Mouse (Mus musculus) heart, postnatal 0 days (tissue): ENCODE measurements around the gene Faap20. TPM values are rescaled to one million over a fixed set of nuclear protein-coding genes. Genes with fewer than 3 reads are reported as not detected.

Experiments
- ATAC-seq: fragments of 200-750 bp; cut with Nextera tagmentation; 2 replicates; pipeline ENCODE4 v1.8.0; 2017; ENCODE audit warnings: low read depth, moderate number of reproducible peaks, moderate library complexity; ENCODE audit not compliant: insufficient read depth
- DNase-seq: peaks from one replicate; pipeline ENCODE4 v3.0.0-alpha.2; 2016; ENCODE audit warnings: low spot score
- H3K27ac ChIP-seq: fragments of 300-500 bp; sonication (generic); 2 replicates; pipeline ENCODE4 v1.5.1; 2014; ENCODE audit warnings: low read depth, mild to moderate bottlenecking
- H3K27me3 ChIP-seq: fragments of 300-500 bp; sonication (generic); 2 replicates; pipeline ENCODE4 v1.6.1; 2014; ENCODE audit warnings: low read length, mixed read lengths; ENCODE audit not compliant: control insufficient read depth, insufficient read depth
- H3K36me3 ChIP-seq: fragments of 300-500 bp; sonication (generic); replicated peaks from 2 replicates; pipeline ENCODE4 v1.6.1; 2014; ENCODE audit warnings: low read length, mixed read lengths; ENCODE audit not compliant: control insufficient read depth, insufficient read depth
- H3K4me1 ChIP-seq: fragments of 300-500 bp; sonication (generic); 2 replicates; pipeline ENCODE4 v1.6.1; 2014; ENCODE audit warnings: antibody characterized with exemption; ENCODE audit not compliant: control insufficient read depth, insufficient read depth
- H3K4me2 ChIP-seq: fragments of 300-500 bp; sonication (generic); 2 replicates; pipeline ENCODE4 v1.6.1; 2014; ENCODE audit warnings: low read depth, mild to moderate bottlenecking, low read length, moderate library complexity
- H3K4me3 ChIP-seq: fragments of 300-500 bp; sonication (generic); 2 replicates; pipeline ENCODE4 v1.5.1; 2014; ENCODE audit warnings: low read depth, low read length
- H3K9ac ChIP-seq: fragments of 300-500 bp; sonication (generic); replicated peaks from 2 replicates; pipeline ENCODE4 v1.6.1; 2014; ENCODE audit warnings: low read depth, low read length, mixed read lengths
- H3K9me3 ChIP-seq: fragments of 300-500 bp; sonication (generic); replicated peaks from 2 replicates; pipeline ENCODE4 v1.6.1; 2016; ENCODE audit warnings: low read length; ENCODE audit not compliant: control insufficient read depth
- CTCF ChIP-seq: IDR thresholded peaks from 2 replicates; pipeline ENCODE4 v1.5.1; 2016; ENCODE audit warnings: antibody characterized with exemption, control low read depth, low read depth
- EP300 ChIP-seq: IDR thresholded peaks from 2 replicates; pipeline ENCODE4 v1.6.1; 2016; ENCODE audit warnings: antibody characterized with exemption, low read depth
- WGBS: fragments of 180-500 bp; shearing (Covaris S2); extraction: QIAGEN DNeasy Blood & Tissue Kit; methylation state at CpG from one replicate; pipeline ENCODE4 v1.1.7; 2014; 5-methylcytosine and 5-hydroxymethylcytosine counted together
- polyA plus RNA-seq: library from polyadenylated mRNA; unstranded; fragments of >200 nt; fragmentation: Nextera tagmentation; extraction: Ambion mirVana; gene quantifications from 2 replicates; pipeline ENCODE4 v1.2.1, GENCODE M21; 2015
- total RNA-seq: library from RNA; depleted of rRNA; stranded (reverse); fragments of >200 nt; gene quantifications from 2 replicates; pipeline ENCODE4 v1.2.3, GENCODE M21; 2014; ENCODE audit warnings: low replicate concordance

Faap20 gene
- total and polyA plus RNA-seq, 2 experiments from 2014 or later = 45.8 to 48.1 TPM

GRCm38 (mm10) chr4:155221599-155222551 lies 27.7 kb upstream of the Faap20 start:
- WGBS = under 1% methylated on average over 82 of the region's 93 CpGs
- no peak for DNase-seq

GRCm38 (mm10) chr4:155222552-155222840 lies 27.1 kb upstream of the Faap20 start, which contains the start of gene Ski:
Gene Ski (minus strand): TSS chr4:155222592.
- Histone ChIP-seq H3K4me3 (peak within 1 kb of the TSS; percentile 78), H3K9me3 (no peaks in the 10 kb centered on the region), H3K4me2 (peak within 1 kb of the TSS; percentile 91), H3K36me3 (no peaks in the 10 kb centered on the region), H3K27me3 (no peaks in the 10 kb centered on the region), H3K27ac (peak within 1 kb of the TSS; percentile 95), H3K9ac (peak within 1 kb of the TSS; percentile 83), H3K4me1 (peaks cover 35% of the 10 kb centered on the region)
- TF ChIP-seq EP300 (no peak), CTCF (no peak)
- no CpG with 5 or more reads among the region's 63 CpGs for WGBS
- DNase-seq (no peak), ATAC-seq (no peak)

More at GRCm38 (mm10) chr4:155221599-155222551, 27.7 kb upstream of the Faap20 start:
- Histone ChIP-seq H3K36me3 (no peaks in the 10 kb centered on the region), H3K9me3 (no peaks in the 10 kb centered on the region), H3K27ac (peak overlapping the region; percentile 86), H3K4me3 (peak overlapping the region; percentile 78), H3K27me3 (no peaks in the 10 kb centered on the region), H3K4me2 (peak overlapping the region; percentile 91), H3K4me1 (peaks cover 41% of the 10 kb centered on the region), H3K9ac (peak overlapping the region; percentile 83)
- TF ChIP-seq CTCF (0 out of 2 replicates have a peak, but pooled peaks have one; percentile 0), EP300 (no peak)
- no peak for ATAC-seq

GRCm38 (mm10) chr4:155222841-155223593 lies 26.6 kb upstream of the Faap20 start:
- peak overlapping the region; percentile 91 for H3K4me2 ChIP-seq
- H3K36me3 ChIP-seq = no peaks in the 10 kb centered on the region
- no peaks in the 10 kb centered on the region for H3K9me3 ChIP-seq
- DNase-seq (peak; percentile 94), ATAC-seq (peak; percentile 98)
- H3K9ac ChIP-seq = peak overlapping the region; percentile 83
- peak overlapping the region; percentile 95 for H3K27ac ChIP-seq
- peak overlapping the region; percentile 36 for H3K4me3 ChIP-seq
- H3K4me1 ChIP-seq = peaks cover 29% of the 10 kb centered on the region
- WGBS = under 1% methylated on average over 52 of the region's 116 CpGs
- no peaks in the 10 kb centered on the region for H3K27me3 ChIP-seq
- TF ChIP-seq EP300 (peak; percentile 70; the same call in 1 of the 2 replicates), CTCF (0 out of 2 replicates have a peak, but pooled peaks have one; percentile 2)

- WGBS = 29% methylated on average over 20 of the region's 20 CpGs
- Histone ChIP-seq H3K27me3 (no peaks in the 10 kb centered on the region), H3K27ac (peak overlapping the region; percentile 95), H3K36me3 (no peaks in the 10 kb centered on the region), H3K4me2 (peak overlapping the region; percentile 91), H3K9ac (peak overlapping the region; percentile 69), H3K4me3 (peak overlapping the region; percentile 36), H3K9me3 (no peaks in the 10 kb centered on the region), H3K4me1 (peaks cover 21% of the 10 kb centered on the region)
- DNase-seq (no peak), ATAC-seq (no peak)
- no peak for TF ChIP-seq CTCF
- no peak for TF ChIP-seq EP300
Measured at GRCm38 (mm10) chr4:155223594-155224528, 25.7 kb upstream of the Faap20 start.
